Mouse (Mus musculus): ENCODE results near the gene Nol4l.

DNA sequence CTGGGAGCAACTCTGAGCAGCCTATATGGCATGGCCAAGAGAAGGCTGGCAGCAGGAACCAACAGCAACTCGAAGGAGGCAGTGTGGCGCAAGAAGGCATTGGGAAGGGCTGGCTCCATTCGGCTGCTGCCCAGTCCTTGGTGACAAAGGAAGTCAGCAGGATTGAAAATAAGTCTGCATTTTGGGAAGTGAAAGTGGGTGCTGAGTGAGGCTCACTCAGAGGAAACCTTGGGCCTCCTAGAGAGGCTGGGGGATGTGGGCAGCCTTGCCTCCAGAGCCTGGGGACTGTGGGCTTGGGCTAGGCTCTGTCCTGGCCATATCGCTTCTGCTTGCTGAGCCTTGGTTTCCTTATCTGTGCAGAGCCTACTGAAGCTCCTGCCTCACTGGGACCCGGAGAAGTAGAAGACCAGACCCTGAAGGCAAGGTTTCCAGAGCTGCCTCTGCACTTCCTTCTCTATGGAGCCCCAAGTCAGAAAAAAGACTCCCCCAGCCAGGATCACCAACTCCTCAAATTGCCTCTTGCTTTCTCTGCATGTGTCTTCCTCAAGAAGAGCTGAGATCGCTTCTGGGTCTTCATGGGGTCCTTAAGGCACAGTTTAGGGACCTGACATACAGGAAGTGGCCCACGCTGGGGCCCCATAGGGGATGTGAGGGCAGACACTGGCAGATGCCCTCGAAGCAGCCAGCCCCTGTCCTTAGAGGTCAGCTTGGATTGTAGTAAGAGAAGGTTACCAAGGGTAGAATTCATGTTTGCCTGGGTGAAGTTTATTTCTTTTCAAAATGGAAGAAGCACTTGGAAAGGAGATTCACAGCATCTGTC lies 14.3 kb upstream of the Nol4l start:
- TF ChIP-seq POLR2A (IDR thresholded peaks at IDR 0.05; ENCODE audit: low read depth, low read length): no peak
- TF ChIP-seq CTCF (IDR thresholded peaks at IDR 0.05; ENCODE audit: extremely low read depth, insufficient read length, insufficient replicate concordance, low read depth, low read length): no peak

Data from small intestine, adult 2 months (tissue).